Mouse (Mus musculus): ENCODE results near the gene Ccdc146.

Ccdc146 gene

GRCm38 (mm10) chr5:21424614-21425602, at the start of gene Ccdc146, which contains the start of gene Fam185a:
Ccdc146 (minus strand) TSS chr5:21424677.
Fam185a (plus strand) TSS chr5:21424958.
- DNase-seq: peak; percentile 94

- DNase-seq: no peak
Observed at GRCm38 (mm10) chr5:21468100-21468499, 43.6 kb upstream of the Ccdc146 start.

DNA sequence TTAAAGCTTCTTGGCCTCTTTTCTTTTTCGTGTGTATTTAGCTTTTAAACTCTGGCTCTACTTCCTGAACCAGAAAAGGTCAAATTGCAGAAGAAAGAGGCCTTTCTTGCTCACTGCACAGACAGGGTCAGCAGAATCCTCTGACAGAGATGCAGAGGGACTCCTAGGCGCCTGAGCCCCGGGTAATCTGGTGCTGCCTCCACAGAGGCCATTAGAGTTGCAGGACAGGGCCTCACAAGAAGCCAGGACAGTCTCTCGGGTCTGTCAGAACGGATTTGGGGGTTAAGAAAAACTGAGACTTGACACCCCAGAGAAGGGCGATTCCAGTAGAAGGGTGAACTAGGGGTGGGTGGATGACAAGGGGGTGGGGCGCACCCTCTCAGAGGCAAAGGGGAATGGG, 42.9 kb upstream of the Ccdc146 start:
- DNase-seq: no peak

GRCm38 (mm10) chr5:21440833-21441530, 16.5 kb upstream of the Ccdc146 start:
- DNase-seq: no peak

GRCm38 (mm10) chr5:21439446-21440110, 15.1 kb upstream of the Ccdc146 start:
- no peak for DNase-seq

DNA sequence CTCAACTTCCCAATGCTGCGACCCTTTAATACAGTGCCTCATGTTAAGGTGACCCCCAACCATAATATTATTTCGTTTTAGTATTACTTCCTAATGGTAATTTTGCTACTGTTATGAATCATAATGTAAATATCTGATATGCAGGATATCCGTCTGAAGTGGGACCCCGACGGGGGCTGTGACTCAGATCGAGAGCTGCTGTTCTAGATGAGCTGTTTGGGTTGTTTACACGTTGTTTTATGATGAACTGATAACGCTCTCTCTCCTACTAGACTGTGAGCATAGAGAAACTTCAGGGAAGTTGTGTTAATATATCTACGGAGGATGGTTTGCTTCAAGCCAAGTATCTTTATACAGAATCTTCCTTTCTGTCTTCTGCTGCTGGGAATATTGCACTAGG, 14.0 kb upstream of the Ccdc146 start:
- DNase-seq: no peak

- no peak for DNase-seq
Observed at GRCm38 (mm10) chr5:21436471-21436975, 12.0 kb upstream of the Ccdc146 start.

DNA sequence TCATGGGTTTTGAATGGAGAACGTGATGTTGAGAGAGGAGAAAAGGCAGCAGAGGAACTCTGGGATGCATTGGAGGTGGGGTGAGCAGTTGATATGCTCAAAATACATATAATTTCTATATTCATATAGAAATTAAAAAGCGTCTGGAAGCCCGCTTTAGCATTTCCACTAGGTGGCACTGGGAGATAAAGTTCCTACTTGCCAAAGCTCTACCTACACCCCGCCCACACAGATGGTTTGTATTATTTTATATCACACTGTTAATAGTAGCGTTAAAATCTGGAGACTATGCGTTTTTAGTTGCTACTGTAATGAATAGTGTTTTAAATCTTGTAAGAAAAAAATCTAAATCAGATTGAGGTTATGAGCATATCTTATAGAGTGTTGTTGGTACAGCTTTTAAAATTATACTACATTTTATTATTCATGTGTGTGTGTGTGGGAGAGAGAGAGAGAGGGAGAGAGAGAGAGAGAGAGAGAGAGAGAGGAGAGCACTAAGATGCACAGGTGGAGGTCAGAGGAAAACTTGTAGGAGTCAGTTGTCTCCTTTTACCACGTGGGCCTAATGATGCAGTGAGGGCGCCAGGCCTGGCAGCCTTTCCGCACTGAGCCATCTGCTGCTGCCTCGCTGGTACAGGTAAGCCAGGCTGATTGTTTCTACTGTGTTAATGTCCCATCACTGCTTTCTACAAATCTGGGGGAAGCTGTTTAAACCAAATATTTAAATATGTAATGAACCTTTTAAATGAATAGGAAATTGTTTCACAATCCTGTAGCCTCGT, 9.9 kb upstream of the Ccdc146 start:
- DNase-seq: peak; percentile 17

DNA sequence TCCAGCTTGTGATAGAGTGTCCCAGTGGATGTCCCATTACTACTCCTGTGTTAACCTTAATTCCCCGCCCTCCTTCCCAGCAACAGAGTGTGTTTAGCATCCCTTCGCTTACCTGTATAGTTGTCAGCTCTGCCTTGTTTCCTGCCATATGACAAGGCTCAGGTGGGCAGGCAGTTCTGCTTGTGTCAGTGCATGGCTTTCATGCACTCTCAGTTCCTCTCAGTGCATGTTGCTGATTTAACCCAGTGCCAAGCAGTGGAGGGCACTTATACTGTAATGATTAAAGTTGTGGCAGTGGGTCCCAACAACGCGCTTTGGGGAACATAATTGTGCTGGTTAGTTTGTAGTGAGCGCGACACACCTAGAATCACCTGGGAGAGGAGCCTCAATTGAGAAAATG, 2.2 kb upstream of the Ccdc146 start:
- DNase-seq: no peak

GRCm38 (mm10) chr5:21420609-21421008, 3.9 kb downstream of the Ccdc146 start:
- peak; percentile 24 for DNase-seq

DNA sequence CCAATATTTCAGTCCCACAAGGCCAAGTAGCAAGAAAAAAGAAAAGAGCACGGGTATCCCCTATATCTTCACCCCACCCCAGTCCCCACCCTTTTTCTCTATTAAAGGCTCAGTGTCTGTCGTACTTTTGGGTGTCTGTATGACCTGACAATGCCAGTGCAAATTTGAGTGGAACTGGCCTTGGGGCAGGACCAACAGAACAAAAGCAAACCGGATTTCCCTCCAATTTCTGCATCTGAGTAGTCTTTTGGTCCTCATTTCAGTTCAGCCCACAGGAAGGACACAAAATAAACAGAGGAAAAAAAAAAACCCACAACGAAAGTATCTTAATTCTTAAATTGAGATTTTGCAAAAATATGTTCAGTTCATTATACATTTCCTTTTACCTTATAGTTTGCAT, 5.9 kb downstream of the Ccdc146 start:
- no peak for DNase-seq

- peak; percentile 37 for DNase-seq
Observed at GRCm38 (mm10) chr5:21414116-21414820, 10.2 kb downstream of the Ccdc146 start.

GRCm38 (mm10) chr5:21413322-21413721, 11.2 kb downstream of the Ccdc146 start:
- DNase-seq: no peak

DNA sequence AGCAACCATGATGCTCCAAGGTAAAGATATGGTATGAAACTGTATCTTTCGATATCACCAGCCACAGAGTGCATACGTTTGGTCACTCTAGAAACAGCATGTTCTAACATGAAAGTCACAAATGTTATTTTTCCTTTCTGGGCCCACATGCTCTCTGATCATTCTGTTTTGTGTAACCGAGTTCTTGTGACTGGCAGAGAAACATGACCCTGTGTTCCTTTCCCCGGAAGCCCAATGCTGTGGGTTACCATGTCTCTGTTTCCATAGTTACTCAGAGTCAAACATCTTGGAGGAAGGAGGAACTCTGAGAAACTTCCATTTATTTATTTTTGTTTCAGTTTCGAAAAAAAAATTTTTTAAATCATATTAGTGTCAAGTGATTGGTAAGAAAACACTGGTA, 12.4 kb downstream of the Ccdc146 start:
- no peak for DNase-seq

- DNase-seq: peak; percentile 53
Observed at GRCm38 (mm10) chr5:21411261-21411666, 13.2 kb downstream of the Ccdc146 start.

- no peak for DNase-seq
Observed at GRCm38 (mm10) chr5:21395205-21395840, 29.2 kb downstream of the Ccdc146 start.

GRCm38 (mm10) chr5:21394562-21394961, 29.9 kb downstream of the Ccdc146 start:
- DNase-seq: no peak

- no peak for DNase-seq
Observed at GRCm38 (mm10) chr5:21391616-21392384, 32.7 kb downstream of the Ccdc146 start.

DNA sequence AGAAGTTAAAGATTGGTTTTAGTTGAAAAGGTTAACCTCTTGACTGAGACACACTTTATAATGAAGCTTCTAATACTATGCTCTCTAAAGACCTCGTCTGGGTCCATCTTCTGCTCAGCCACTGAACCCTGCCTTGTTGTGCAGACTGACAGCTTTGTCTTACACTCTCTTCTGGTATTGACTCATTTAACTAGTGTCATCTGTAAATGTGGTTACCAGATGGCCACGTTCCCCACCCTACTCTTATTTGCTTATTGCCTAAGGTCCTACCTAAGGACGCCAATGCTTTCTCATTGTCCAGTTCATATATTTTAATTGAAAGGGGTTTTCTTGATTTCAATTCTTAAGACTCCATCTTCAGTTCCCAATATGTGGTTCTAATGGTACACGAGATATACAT, 35.6 kb downstream of the Ccdc146 start:
- DNase-seq: no peak

GRCm38 (mm10) chr5:21387340-21387739, 37.1 kb downstream of the Ccdc146 start:
- no peak for DNase-seq
